Mouse (Mus musculus): Measurements from ENCODE around the gene Mybl2.

Mybl2 gene

DNA sequence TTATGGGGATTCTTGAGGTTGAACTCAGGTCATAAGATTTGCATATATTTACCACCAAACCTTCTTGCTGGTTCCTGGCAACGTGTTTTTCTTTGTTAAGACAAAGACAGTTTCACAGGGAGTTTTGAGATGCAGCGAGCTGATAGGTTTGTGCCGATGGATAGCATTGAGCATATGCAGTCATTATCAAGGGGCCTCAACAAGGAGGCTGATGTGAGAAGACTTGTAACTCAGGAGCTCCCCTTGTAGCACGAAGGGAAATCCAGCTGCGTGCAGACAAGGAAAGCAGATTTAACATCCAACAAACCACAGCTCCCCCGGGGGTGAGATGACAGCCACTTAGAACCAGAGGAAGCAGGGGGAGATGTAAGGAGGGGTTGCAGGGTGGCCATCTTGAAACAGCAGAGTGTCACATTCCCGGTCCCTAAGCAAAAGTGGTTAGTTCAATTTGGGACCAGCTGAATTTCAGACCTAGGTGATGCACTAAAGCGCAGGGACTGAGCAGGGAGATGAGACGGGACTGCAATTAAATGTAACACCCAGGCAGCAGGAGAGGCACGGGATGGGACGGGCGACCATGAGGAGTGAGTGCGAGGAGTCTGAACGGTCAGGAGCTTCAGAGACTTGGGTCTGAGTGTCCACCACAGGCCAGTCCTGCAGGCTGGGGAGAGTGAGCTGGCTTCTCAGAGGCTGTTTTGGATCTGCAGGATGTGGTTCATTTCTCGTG is 66.3 kb downstream of the Mybl2 start:
- peak; percentile 60 for DNase-seq

DNA sequence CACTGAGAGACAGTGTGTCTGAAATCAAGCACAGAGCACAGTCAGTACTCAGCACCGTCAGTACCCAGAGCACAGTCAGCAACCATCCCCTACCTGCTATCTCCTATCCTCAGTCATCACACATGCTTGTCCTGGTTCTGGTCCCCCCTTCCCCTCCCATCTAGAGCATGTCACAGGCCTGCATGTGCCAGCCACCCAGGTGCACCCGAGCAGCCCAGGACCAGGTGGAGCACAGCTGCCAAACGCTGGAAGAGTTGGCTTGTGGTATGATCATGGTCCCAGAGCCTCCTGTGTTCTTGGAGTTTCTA is 66.8 kb downstream of the Mybl2 start:
- peak; percentile 65 for DNase-seq

DNA sequence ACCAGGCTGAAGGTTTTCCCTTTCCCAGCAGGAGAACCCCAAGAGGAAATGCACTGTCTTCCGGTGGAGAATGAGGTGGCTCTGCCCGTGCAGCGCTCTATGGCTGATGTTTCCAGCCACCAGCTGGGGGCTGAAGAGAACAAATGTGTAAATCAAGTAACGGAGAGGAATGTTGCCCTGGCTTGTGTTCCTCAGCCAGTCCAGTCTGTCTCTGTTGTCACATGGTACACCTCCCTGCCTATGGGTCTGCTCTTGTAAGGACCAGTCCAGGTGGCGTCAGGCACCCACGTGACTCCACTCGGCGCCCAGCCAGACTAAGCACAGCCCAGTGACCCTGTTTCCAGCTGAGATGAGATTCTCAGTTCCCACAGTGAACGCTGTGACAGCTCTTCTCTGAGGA is 67.8 kb downstream of the Mybl2 start:
- DNase-seq, result peak; percentile 14

DNA sequence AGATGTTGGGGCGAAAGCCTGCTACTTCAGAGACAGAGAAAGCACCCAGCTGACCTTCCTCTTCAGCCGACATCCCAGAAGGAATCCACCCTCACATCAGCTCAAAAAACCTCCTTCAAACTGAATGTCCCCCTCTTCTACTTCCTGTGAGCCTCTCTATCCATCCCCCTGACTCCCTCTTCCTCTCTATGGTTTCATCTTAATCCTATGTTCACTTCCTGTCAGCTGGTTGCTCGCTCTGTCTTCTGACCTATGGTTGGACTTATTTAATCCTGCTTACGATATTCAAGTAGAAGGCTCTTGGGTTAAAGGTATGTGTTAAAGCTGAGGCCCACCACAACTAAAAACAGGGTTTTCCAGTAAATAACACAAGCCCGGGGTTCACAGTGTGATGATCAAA is 69.0 kb downstream of the Mybl2 start:
- DNase-seq, result peak; percentile 13

DNA sequence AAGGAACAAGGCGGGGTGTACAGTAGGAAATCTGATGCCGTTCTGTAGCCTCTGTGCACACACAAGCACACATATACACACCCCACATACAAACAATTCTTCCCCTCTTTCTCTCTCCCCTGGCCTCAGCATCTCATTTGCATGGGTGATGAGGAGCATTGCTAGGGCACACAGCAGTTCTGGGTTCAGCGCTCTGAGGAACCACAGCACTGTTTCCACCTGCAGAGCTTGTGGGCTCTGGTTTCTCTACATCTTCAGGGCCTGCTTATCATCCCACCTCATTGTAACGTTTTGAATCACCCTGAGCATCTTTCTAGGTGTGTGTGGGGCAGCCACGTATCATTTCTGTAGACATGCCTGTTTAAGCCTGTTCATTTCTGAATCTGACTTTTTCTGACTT is 76.3 kb downstream of the Mybl2 start:
- DNase-seq, result no peak

DNA sequence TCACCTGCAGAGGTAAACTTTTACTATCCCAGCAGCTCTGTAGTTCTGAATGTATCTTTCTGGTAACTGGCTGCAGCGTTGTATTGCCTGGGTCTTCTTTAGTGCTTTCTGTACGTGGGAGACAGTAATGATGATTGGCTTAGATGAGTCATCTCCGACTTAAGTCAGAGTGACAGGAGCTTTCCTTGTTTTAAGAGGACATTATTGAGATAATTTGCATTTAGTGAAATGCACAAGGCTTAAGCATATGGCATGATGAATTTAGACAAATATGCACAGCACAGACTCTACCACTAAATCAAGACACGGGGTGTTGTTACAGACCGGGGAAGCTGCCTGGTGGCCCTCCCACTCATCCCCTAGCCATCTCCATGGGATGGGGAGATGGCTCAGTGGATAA is 77.8 kb downstream of the Mybl2 start:
- DNase-seq, result no peak

All from thymus, postnatal 14 days (tissue).